Mouse (Mus musculus) adrenal gland, postnatal 10 days (tissue): ENCODE data around the gene Fgl2. TPM values are rescaled to one million over a fixed set of nuclear protein-coding genes. Genes with fewer than 3 reads are reported as not detected.
"Not testable (repeated sequence)": the region's sequence is repeated elsewhere in the genome, so short reads cannot be mapped to it uniquely, and the experiment has no call there.

Source experiments
- DNase-seq: peaks from one replicate; pipeline ENCODE4 v3.0.0; 2021; ENCODE audit warnings: mixed read lengths
- long read RNA-seq, 2 experiments: library from polyadenylated mRNA; stranded (forward); transcript quantifications; one replicate each; pipeline ENCODE4 v2.0.0; 2021
- total RNA-seq, 2 experiments: library from RNA; stranded (reverse); gene quantifications; 2 replicates each; pipeline ENCODE4 v1.2.3; 2021

Gene Fgl2
- 1 to 10 TPM; 7.5 to 9.0 TPM for total RNA-seq
- long read RNA-seq, experiment 1, transcript Fgl2-201 (2 exons, 3,788 nt), result major isoform, 14 of 16 reads
- long read RNA-seq, experiment 1, partial matches to known transcripts, result 0 of 16 reads
- long read RNA-seq, experiment 1, other reads (novel, unspliced or antisense), result 2 of 16 reads
- long read RNA-seq, experiment 2, partial matches to known transcripts, result 0 of 3 reads
- long read RNA-seq, experiment 2, other reads (novel, unspliced or antisense), result 1 of 3 reads

DNA sequence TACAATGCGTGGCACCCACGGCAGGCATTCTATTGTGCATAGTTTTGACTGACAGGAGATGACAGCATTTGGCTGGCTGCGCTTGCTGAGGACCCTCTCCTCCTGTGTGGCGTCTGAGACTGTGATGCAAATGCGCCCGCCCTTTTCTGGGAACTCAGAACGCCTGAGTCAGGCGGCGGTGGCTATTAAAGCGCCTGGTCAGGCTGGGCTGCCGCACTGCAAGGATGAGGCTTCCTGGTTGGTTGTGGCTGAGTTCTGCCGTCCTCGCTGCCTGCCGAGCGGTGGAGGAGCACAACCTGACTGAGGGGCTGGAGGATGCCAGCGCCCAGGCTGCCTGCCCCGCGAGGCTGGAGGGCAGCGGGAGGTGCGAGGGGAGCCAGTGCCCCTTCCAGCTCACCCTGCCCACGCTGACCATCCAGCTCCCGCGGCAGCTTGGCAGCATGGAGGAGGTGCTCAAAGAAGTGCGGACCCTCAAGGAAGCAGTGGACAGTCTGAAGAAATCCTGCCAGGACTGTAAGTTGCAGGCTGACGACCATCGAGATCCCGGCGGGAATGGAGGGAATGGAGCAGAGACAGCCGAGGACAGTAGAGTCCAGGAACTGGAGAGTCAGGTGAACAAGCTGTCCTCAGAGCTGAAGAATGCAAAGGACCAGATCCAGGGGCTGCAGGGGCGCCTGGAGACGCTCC, at the start of gene Fgl2:
TSS of gene Fgl2 (plus strand) at position 150 of the 687 bp plus-strand sequence.
- peak; percentile 63 for DNase-seq

DNA sequence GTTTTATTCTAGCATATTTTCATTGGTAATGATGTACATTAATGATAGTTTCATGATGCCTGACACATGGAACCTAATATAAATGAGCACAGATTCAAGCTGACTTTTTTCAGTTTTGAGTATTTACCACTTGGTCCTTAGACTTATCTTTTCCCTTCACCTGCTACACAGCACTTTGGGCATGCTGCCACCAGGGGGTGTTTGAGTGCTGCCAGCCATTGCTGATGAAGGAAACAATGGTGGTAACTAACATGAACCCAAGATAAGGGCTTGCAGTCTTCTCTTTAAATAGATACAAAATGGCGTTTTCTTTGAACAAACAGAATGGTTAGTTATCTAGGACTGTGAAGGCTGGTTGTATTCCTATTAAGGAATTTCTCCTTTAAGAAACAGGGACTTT, 45.9 kb upstream of the Fgl2 start:
- peak; percentile 82 for DNase-seq

GRCm38 (mm10) chr5:21328560-21328959, 43.9 kb upstream of the Fgl2 start:
- no peak for DNase-seq

DNA sequence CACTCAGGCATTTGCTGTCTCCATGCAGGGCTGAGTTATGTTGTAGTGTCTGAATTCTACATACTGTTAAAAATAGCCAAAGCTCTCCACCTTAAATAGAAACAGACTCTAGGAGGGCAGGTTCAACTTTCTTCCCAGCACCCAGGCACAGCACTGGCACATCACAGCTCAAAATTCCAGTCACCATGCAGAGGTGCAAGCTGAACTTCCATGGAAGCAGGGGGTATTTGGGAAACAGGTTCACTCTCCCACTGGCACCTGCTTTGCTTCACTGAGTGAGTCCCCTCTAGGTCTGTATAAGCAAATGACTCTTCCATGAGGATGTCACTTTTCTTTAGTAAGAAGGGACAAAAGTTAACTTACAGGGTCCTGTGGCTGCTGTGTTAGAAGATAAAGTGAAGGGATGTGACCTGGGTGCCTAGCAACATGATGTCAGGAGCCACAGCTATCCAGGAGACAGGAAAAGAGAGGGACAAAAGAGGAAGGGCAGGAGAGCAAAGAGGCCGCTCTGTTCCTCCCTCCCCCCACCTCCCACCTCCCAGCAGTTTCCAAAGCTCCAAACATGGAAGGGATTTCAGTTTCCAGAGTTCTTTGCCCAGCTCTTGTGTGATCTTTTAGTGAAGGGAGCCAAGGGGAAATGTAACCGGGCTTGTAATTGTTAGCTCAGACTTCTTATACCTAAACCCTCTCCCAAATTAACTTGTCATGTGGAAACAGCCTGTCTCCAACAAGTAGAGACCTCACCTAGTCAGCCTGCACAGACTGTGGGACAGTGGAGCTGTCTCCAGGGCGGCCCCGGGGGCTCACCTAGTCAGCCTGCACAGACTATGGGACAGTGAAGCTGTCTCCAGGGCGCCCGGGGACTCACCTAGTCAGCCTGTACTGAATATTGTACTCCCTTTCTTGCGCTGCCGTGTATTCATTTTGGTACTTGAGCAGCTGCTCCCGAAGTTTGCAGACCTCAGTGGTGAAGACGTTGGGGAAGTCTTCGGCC, 42.5 kb upstream of the Fgl2 start:
- no peak for DNase-seq

GRCm38 (mm10) chr5:21331656-21332055, 40.8 kb upstream of the Fgl2 start:
- DNase-seq, result peak; percentile 18

DNA sequence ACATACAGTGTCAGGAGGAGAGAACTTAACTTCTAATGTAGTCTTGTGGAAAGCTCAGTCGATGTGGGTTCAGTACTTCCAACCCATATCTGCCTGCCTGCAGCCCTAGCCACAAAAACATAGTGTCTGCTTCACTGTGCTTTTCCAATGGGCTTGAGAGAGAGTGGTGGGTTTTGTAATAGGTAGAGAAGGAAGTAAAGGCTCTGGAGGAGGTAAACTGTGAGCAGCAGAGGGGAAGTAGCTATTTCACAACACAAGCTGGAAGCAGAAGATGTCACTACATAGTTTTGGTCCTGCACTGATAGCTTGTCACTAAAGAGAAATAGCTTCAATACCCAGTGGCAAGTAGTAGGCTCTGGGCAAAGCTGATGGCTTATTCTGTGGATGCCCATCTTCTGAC, 40.3 kb upstream of the Fgl2 start:
- no peak for DNase-seq

GRCm38 (mm10) chr5:21342265-21342664, 30.2 kb upstream of the Fgl2 start:
- not testable (repeated sequence) for DNase-seq

GRCm38 (mm10) chr5:21348366-21348765, 24.1 kb upstream of the Fgl2 start:
- peak; percentile 32 for DNase-seq

DNA sequence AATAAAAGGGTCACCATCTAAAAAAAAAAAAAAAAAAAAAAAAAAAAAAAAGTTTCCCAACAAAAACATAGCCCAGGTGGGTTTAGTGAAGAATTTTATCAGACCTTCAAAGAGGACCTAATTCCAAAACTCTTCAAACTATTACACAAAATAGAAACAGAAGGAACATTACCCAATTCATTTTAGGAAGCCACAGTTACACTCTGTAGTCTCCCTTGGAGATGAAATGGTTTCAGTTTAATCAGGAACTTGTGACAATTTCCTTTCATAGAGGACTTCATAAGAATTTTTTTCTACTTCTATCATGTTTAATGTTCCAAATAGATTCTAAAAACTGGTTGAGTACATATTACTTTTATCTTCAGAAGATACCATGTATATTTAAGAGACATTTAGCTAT, 20.8 kb upstream of the Fgl2 start:
- no peak for DNase-seq

DNA sequence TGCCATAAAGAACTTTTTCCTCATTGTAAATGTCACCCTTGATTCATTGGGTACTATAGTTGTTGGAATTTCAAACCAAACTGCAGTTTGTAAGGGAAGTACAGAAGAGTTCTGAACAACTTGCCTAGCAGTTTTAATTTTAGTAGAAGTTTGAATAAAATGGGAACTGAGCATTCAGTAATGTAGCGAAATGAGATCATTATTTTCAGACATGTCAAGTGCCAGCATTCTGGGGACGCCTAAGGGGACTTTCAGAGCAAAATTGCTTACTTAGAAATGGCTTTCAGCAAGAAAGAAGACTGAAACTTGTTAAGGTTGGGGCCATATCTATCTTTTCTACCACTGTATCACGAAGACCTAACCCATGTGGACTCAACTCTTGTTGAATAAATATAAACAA, 13.8 kb upstream of the Fgl2 start:
- no peak for DNase-seq

DNA sequence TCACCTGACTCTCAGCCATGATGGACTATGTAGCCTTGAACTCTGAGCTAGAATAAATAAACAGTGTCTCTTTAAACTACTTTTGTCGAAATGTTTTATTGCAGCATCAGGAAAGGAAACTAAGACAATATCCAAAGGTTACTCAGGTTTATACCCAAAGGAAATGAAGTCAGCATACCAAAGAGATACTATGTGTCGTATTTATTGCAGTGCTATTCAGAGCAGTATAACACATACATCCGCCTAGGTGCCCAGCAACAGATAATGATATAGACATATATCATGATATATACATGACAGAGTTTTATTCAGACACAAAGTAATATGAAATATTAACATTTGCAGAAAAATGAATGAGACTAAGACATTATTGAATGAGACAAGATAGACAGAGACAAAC, 9.1 kb upstream of the Fgl2 start:
- no peak for DNase-seq

- DNase-seq, result no peak
Measured at GRCm38 (mm10) chr5:21366338-21367053, 5.9 kb upstream of the Fgl2 start.

DNA sequence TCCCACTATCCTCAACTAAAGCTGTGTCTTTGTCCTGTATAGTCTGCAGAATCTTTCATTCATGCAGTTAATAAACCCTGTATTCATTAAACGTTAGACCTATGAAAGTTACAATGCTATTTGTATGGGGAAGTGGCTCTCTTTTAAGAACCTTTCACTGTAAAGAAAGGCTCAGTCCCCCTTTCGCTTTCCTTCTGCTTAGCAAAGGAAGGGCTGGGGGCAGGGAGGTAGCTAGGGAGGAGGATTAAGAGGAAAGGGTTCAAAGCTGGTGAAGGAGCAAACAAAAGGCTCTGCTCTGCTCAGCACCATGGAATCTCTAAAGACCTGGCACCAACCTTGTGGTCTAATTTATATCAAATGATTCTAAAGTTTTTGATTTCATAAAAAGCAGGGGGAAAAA, 4.9 kb upstream of the Fgl2 start:
- DNase-seq, result no peak

DNA sequence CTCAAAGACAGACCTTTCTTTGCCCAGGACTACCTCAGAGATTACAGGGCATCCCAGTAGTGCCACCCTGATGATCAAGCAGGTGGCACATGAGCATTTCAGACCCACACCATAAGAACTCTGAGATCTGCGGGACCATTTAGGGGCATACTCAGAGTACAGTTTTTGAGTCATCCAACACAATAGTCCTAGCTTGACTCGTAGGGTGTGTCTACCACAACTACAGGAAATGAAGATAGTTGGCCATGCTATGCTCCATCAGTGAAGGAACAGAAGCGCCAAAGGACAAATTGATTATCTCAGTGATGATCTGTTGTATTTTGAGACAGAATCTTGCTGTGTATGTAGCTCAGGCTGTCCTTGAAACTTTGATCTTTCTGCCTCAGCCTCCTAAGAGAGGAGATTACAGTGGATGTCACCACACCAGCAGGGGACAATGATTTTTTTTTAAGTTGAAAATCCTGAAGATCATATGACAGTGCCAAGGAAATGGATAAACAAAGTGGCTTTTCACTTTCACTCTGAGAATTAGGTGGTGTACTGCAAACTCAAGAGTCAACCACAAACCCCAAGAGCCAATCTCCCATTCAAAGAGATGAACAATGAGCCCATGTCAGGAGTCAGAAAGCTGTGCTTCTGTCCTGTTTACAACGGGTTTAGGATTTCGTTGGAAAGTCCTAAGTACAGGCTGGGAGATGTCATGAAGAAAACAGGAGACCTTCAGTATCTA, 2.1 kb upstream of the Fgl2 start:
- DNase-seq, result no peak

DNA sequence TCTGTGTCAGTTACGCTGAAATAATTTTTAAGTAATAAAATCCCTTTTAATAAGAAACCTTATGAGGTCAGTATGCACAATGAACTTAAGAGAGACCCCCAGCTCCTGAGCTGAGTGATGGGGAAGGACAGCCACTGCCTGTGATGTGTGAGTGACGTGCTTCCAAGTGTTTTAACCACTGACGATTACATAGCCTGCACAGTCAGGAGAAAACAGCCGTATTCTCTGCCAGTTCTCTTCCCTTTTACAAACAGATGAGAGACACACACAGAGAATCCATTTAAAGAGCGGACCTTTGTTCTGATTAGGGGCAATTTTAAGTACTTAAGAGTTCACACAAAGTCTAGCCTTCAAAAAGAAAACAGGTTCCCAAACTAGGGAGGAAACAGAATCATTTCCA, 522 bp upstream of the Fgl2 start:
- DNase-seq, result no peak

DNA sequence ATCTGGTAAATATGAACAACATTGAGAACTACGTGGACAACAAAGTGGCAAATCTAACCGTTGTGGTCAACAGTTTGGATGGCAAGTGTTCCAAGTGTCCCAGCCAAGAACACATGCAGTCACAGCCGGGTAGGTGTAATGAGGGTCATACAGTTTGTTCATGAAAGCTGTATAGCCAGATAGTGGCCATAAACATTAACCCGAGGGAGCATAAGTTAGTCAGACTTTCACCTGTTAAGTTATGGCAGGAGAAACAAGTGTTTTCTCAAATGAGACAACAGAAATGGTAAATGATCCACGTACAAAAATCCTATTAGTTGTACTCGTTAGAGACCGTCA, 707 bp downstream of the Fgl2 start:
- DNase-seq, result no peak

DNA sequence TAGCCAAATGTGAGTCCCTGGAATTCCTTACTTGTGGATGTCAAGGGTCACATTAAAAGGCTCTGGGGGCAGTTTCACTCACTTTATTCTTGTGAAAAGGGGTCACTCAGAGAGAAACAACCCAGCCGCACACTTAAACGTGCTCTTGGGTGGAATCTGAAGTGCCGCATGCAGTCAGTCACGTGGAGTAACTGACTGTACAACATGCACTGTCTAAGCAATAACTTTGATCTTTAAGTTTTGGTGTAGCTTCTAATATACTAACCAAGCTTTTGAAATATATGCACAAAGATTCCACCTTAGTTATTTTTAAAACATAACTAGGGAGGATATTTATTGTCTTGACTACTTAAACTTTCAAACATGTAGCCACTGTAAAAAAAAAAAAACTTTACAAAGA, 4.5 kb downstream of the Fgl2 start:
- DNase-seq, result no peak

GRCm38 (mm10) chr5:21378397-21378796, 6.0 kb downstream of the Fgl2 start:
- no peak for DNase-seq

GRCm38 (mm10) chr5:21381986-21382385, 9.5 kb downstream of the Fgl2 start:
- DNase-seq, result no peak

GRCm38 (mm10) chr5:21382678-21383077, 10.2 kb downstream of the Fgl2 start:
- DNase-seq, result no peak

DNA sequence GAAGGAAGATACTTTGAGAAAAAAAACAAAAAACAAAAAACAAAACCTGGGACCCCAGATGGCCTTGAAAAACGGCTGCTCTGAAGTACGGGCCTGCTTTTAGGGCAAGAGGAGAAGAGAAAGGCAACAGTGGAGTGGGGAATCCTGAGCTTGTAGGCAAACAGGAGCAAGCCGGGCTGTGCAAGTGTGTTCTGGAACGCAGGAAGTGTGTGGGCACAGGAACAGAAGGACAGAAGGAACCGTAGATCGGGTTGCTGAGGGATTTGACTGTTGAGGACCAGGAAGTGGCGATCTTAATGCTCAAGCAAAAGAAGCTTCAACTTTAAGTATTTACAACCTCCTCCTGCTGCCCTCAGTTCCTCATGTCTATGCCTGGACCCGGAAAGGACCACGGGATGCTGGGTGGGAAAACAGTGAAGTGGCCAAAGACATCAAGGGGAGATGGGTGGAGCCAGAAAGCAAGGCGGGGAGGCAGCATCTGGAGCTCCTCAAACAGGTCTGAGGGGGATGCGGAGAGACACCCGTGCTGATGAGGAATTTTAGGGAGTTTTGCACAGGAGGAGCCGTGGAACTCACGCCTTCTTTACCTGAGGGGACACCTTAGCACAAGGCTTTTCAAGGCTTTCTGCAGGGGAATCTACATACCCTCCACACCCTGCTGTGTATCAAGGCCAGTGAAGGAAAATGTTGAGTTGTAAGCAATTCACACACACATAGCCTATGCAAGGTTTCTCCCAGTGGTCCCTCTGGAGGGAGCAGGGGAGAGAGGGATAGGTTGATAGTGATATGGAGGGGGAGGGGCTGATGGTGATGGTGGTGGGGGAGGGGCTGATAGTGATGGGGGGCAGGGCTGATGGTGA, 11.2 kb downstream of the Fgl2 start:
- no peak for DNase-seq
